Mouse (Mus musculus) liver, embryonic 11.5 days (tissue): ENCODE measurements around the gene Gm28036. TPM values are rescaled to one million over a fixed set of nuclear protein-coding genes. Genes with fewer than 3 reads are reported as not detected.
"Not testable (repeated sequence)": the region's sequence is repeated elsewhere in the genome, so short reads cannot be mapped to it uniquely, and the experiment has no call there.

Experiments
- ATAC-seq: fragments of 200-750 bp; cut with Nextera tagmentation; replicated peaks from 2 replicates; pipeline ENCODE4 v1.8.0; 2017; ENCODE audit warnings: moderate number of reproducible peaks, mild to moderate bottlenecking, moderate TSS enrichment, moderate library complexity; ENCODE audit not compliant: low FRiP score
- DNase-seq: peaks from one replicate; pipeline ENCODE4 v3.0.0-alpha.2; 2017; ENCODE audit warnings: low spot score
- H3K27ac ChIP-seq: fragments of 300-500 bp; sonication (generic); 2 replicates; pipeline ENCODE4 v1.5.1; 2014; ENCODE audit warnings: mild to moderate bottlenecking, low read depth, low read length, control low read depth
- H3K27me3 ChIP-seq: fragments of 300-500 bp; sonication (generic); replicated peaks from 2 replicates; pipeline ENCODE4 v1.6.1; 2014; ENCODE audit warnings: low read length, mixed read lengths; ENCODE audit not compliant: control insufficient read depth, insufficient read depth
- H3K36me3 ChIP-seq: fragments of 300-500 bp; sonication (generic); 2 replicates; pipeline ENCODE4 v1.6.1; 2014; ENCODE audit warnings: mild to moderate bottlenecking, low read length, moderate library complexity, mixed read lengths; ENCODE audit not compliant: control insufficient read depth, insufficient read depth
- H3K4me1 ChIP-seq: fragments of 300-500 bp; sonication (generic); replicated peaks from 2 replicates; pipeline ENCODE4 v1.6.1; 2014; ENCODE audit warnings: low read length, mixed read lengths; ENCODE audit not compliant: control insufficient read depth, insufficient read depth
- H3K4me2 ChIP-seq: fragments of 300-500 bp; sonication (generic); 2 replicates; pipeline ENCODE4 v1.6.1; 2014; ENCODE audit warnings: mild to moderate bottlenecking, control low read depth, moderate library complexity
- H3K4me3 ChIP-seq: fragments of 300-500 bp; sonication (generic); 2 replicates; pipeline ENCODE4 v1.5.1; 2014; ENCODE audit warnings: low read depth, low read length, control low read depth
- H3K9ac ChIP-seq: fragments of 300-500 bp; sonication (generic); 2 replicates; pipeline ENCODE4 v1.6.1; 2014; ENCODE audit warnings: low read depth, low read length, control low read depth
- H3K9me3 ChIP-seq: fragments of 300-500 bp; sonication (generic); 2 replicates; pipeline ENCODE4 v1.6.1; 2016; ENCODE audit warnings: low read length, inconsistent platforms, mixed read lengths; ENCODE audit not compliant: control insufficient read depth
- whole genome bisulfite sequencing: fragments of 180-500 bp; shearing (Covaris S2); extraction: QIAGEN DNeasy Blood & Tissue Kit; methylation state at CpG from one replicate; pipeline ENCODE4 v1.1.7; 2014; 5-methylcytosine and 5-hydroxymethylcytosine counted together
- polyA plus RNA-seq: library from polyadenylated mRNA; unstranded; fragments of >200 nt; fragmentation: Nextera tagmentation; extraction: Ambion mirVana; gene quantifications from 2 replicates; pipeline ENCODE4 v1.2.1, GENCODE M21; 2014

The Gm28036 gene
- polyA plus RNA-seq, 1 experiment from 2014 or later, result 10.8 TPM

GRCm38 (mm10) chr2:156143367-156143766 is 16.5 kb upstream of the Gm28036 start:
- peak overlapping the region; percentile 98 for H3K27ac ChIP-seq
- peak overlapping the region; percentile 89 for H3K4me3 ChIP-seq
- H3K4me2 ChIP-seq, result peak overlapping the region; percentile 79
- H3K36me3 ChIP-seq, result peaks cover 22% of the 10 kb centered on the region
- H3K9ac ChIP-seq, result peak overlapping the region; percentile 97
- no peaks in the 10 kb centered on the region for H3K9me3 ChIP-seq
- DNase-seq (peak; percentile 51), ATAC-seq (no peak)
- H3K27me3 ChIP-seq, result no peaks in the 10 kb centered on the region
- WGBS, result 3% methylated on average over 16 of the region's 16 CpGs
- peaks cover 8% of the 10 kb centered on the region; the same call in 1 of the 2 replicates for H3K4me1 ChIP-seq

- ATAC-seq (no peak), DNase-seq (no peak)
- Histone ChIP-seq H3K27ac (no peak overlapping the region), H3K36me3 (peaks cover 18% of the 10 kb centered on the region), H3K9ac (peak overlapping the region; percentile 97), H3K9me3 (no peaks in the 10 kb centered on the region), H3K4me1 (peaks cover 8% of the 10 kb centered on the region; the same call in 1 of the 2 replicates), H3K4me2 (peak overlapping the region; percentile 79), H3K27me3 (no peaks in the 10 kb centered on the region), H3K4me3 (peak overlapping the region; percentile 89)
- 86% methylated on average over 2 of the region's 2 CpGs for WGBS
Measured at GRCm38 (mm10) chr2:156142820-156143219, 15.9 kb upstream of the Gm28036 start.

- DNase-seq (no peak), ATAC-seq (no peak)
- H3K9ac ChIP-seq, result no peak overlapping the region
- H3K4me1 ChIP-seq, result no peaks in the 10 kb centered on the region
- peaks cover 13% of the 10 kb centered on the region for H3K36me3 ChIP-seq
- no peaks in the 10 kb centered on the region for H3K9me3 ChIP-seq
- no peak overlapping the region for H3K4me2 ChIP-seq
- no peaks in the 10 kb centered on the region for H3K27me3 ChIP-seq
- no peak overlapping the region for H3K27ac ChIP-seq
- WGBS, result 84% methylated on average over 6 of the region's 6 CpGs
- H3K4me3 ChIP-seq, result no peak overlapping the region
Measured at GRCm38 (mm10) chr2:156135695-156136094, 8.8 kb upstream of the Gm28036 start.

- 83% methylated on average over 5 of the region's 5 CpGs for WGBS
- Histone ChIP-seq H3K4me3 (no peak overlapping the region), H3K36me3 (peaks cover 9% of the 10 kb centered on the region), H3K4me2 (no peak overlapping the region), H3K4me1 (no peaks in the 10 kb centered on the region), H3K9ac (no peak overlapping the region), H3K27me3 (no peaks in the 10 kb centered on the region), H3K27ac (no peak overlapping the region), H3K9me3 (no peaks in the 10 kb centered on the region)
- ATAC-seq (no peak), DNase-seq (no peak)
Measured at GRCm38 (mm10) chr2:156134161-156134560, 7.3 kb upstream of the Gm28036 start.

GRCm38 (mm10) chr2:156123731-156124130 is 3.2 kb downstream of the Gm28036 start:
- WGBS, result 91% methylated on average over 5 of the region's 5 CpGs
- ATAC-seq, result no peak
- Histone ChIP-seq H3K4me3 (no peak overlapping the region), H3K27me3 (no peaks in the 10 kb centered on the region), H3K27ac (no peak overlapping the region), H3K4me2 (no peak overlapping the region), H3K4me1 (no peaks in the 10 kb centered on the region), H3K9me3 (no peaks in the 10 kb centered on the region), H3K36me3 (peaks cover 15% of the 10 kb centered on the region; the same call in 1 of the 2 replicates), H3K9ac (no peak overlapping the region)
- no peak for DNase-seq

- DNase-seq, result no peak
- ATAC-seq, result no peak
- Histone ChIP-seq H3K9ac (no peak overlapping the region), H3K4me3 (no peak overlapping the region), H3K4me1 (no peaks in the 10 kb centered on the region), H3K4me2 (no peak overlapping the region), H3K27ac (no peak overlapping the region), H3K9me3 (no peaks in the 10 kb centered on the region), H3K36me3 (peaks cover 6% of the 10 kb centered on the region; the same call in 1 of the 2 replicates), H3K27me3 (no peaks in the 10 kb centered on the region)
Measured at GRCm38 (mm10) chr2:156119566-156119965, 7.3 kb downstream of the Gm28036 start.

- not testable (repeated sequence) for H3K27me3 ChIP-seq, H3K36me3 ChIP-seq, DNase-seq, ATAC-seq, H3K9me3 ChIP-seq
- 19% methylated on average over 5 of the region's 5 CpGs for WGBS
- Histone ChIP-seq H3K9ac (peak overlapping the region; percentile 86), H3K4me1 (peaks cover 15% of the 10 kb centered on the region), H3K27ac (peak overlapping the region; percentile 87), H3K4me2 (peak overlapping the region; percentile 86), H3K4me3 (peak overlapping the region; percentile 88)
Measured at GRCm38 (mm10) chr2:156112080-156112423, 14.8 kb downstream of the Gm28036 start.

- WGBS, result under 1% methylated on average over 74 of the region's 74 CpGs
- ATAC-seq (peak; percentile 90), DNase-seq (peak; percentile 96)
- H3K27me3 ChIP-seq, result no peaks in the 10 kb centered on the region
- H3K4me2 ChIP-seq, result peak within 1 kb of the TSS; percentile 86
- H3K4me3 ChIP-seq, result peak within 1 kb of the TSS; percentile 88
- peak within 1 kb of the TSS; percentile 86 for H3K9ac ChIP-seq
- peak within 1 kb of the TSS; percentile 87 for H3K27ac ChIP-seq
- H3K4me1 ChIP-seq, result peaks cover 15% of the 10 kb centered on the region
- H3K9me3 ChIP-seq, result no peaks in the 10 kb centered on the region
- H3K36me3 ChIP-seq, result no peaks in the 10 kb centered on the region
Measured at GRCm38 (mm10) chr2:156111358-156112079, 15.4 kb downstream of the Gm28036 start, which contains the start of the genes Cpne1 and Rbm12. Cpne1 (minus strand) TSS chr2:156111965. Rbm12 (minus strand) TSS chr2:156111978.
